Mouse (Mus musculus): ENCODE measurements around the gene Znhit3.
A peak's percentile ranks its signal among the peaks of the same experiment; 100 is the strongest.
"Not testable (repeated sequence)": the region's sequence is repeated elsewhere in the genome, so short reads cannot be mapped to it uniquely, and the experiment has no call there.

Znhit3 gene

GRCm38 (mm10) chr11:84879007-84879771 is 37.0 kb downstream of the Znhit3 start:
- no peak for DNase-seq (ENCODE audit: low read depth, low spot score)

DNA sequence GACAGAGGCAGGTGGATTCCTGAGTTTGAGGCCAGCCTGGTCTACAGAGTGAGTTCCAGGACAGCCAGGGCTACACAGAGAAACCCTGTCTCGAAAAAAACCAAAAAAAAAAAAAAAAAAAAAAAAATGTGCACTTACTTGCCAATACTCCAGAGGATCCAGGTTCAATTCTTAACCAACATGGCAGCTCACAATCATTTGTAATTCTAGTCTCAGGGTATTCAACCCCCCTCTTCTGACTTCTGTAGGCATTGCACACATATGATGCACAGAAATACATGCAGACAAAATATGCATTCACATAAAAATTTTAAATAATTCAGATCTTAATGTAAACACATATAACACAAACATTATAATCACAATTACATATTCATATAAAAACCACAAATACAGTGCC is 40.1 kb downstream of the Znhit3 start:
- not testable (repeated sequence) for DNase-seq (ENCODE audit: low read depth, low spot score)

DNA sequence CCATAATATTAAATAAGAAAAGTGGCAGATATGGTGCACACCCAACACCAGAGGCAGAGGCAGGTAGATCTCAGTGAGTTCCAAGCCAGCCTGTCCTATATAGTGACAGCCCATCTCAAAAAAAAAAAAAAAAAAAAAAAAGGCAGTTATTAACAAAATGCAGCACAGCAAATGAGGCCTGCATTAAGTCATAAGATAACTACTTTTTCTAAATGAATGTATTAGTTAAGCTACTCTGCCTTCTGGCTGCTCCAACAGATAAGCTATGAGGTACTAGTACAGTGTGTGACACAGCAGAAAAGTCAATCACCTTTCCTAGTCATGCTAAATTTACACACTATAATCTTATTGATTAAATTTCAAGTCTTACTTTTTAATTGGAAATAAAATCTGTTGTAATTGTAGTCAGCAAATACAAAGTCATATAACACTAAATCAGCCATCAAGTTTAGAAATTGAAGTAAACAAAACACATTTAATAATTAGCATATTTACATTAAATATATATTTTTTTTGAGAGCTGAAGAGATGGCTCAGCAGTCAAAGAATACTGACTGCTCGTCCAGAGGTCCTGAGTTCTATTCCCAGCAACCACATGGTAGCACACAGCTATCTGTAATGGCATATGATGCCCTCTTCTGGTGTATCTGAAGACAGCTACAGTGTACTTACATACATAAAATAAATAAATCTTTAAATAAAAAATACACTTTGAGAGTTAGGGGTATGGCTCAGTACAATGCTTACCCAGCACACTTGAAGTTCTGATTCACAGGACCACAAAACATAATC is 42.9 kb downstream of the Znhit3 start:
- DNase-seq (ENCODE audit: low read depth, low spot score) = no peak

GRCm38 (mm10) chr11:84871548-84872069 is 44.6 kb downstream of the Znhit3 start:
- no peak for DNase-seq (ENCODE audit: low read depth, low spot score)

- peak; percentile 64 for DNase-seq (ENCODE audit: low read depth, low spot score)
Observed at GRCm38 (mm10) chr11:84871046-84871445, 45.1 kb downstream of the Znhit3 start.

DNA sequence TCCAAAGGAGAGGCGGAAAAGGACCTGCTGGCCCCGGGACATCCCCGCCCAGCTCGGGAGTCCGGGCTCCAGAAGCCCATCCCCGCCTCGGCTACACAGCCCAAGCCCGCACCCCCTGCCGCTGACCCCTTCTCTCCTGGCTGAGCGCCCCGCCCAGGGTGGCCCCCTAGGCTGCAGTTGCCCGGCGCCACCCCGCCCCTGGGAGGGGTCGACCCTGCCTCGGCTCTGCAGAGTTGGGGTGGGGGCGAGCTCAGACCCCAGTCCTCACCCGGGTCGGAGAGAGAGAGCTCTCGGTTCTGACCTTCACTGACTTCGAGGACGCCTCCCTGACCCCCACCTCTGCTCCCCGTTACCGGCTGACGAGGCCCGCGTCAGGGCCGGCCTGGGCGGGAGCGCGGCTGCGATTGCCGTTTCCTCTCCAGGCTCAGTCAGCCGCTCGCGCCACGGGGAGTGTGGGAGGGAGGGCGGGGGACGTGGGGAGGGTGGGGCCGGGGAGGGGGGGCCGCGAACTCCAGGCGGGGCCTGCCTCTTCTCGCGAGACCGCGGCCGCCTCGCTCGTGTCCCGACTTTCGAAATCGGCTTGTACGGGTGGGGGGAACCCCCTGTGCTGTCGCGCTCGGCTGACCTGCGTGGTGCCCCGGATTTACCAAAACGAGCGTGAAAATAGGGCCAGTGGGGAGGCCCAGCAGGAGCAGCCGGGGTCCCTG is 45.7 kb downstream of the Znhit3 start, which contains the start of gene Ggnbp2:
Gene Ggnbp2, minus strand, starts transcription at position 481 of the 707 bp plus-strand sequence.
- DNase-seq (ENCODE audit: low read depth, low spot score) = peak; percentile 96

GRCm38 (mm10) chr11:84869537-84870232 is 46.5 kb downstream of the Znhit3 start:
- DNase-seq (ENCODE audit: low read depth, low spot score) = peak; percentile 98

DNA sequence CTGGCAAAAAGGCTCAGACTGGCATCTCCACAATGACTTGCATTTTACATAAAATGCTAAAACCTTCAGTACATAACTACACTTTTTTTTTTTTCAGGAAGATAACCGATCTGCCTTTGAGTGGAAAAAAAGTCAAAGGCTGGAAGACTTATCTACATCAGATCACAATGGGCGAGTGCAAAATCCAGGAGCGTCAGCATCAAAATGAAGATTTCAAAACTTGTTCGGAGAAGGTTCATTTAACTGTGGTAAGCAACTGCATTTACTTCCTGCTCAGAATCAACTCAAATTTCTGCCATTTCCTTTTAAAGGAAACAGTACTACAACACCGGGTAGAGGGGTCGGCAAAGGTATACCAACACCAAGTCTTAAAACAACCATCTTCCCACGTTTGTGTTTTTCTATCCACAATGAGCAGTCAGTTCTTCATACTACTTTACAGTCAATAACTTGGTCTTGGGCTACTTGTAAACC is 47.3 kb downstream of the Znhit3 start:
- DNase-seq (ENCODE audit: low read depth, low spot score) = no peak

- DNase-seq (ENCODE audit: low read depth, low spot score) = no peak
Observed at GRCm38 (mm10) chr11:84867586-84867985, 48.6 kb downstream of the Znhit3 start.

DNA sequence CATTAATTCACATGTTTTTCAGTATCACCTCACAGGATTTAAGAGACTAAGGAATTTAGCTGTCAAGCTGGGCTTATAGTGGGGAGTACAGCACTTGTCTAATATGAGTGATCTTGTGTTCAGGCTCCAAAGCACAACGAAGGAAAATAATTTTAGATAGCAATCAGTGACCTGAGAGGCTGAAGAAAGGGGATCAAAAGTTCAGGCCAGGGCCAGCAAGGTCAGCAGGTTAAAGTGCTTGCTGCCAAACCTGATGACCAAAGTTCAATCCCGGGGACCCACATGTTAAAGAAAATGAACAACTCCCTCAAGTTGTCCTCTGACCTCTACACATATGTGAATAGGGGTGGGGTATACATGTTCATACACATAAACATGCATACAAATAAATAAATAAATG is 50.9 kb downstream of the Znhit3 start:
- no peak for DNase-seq (ENCODE audit: low read depth, low spot score)

All from brain, adult 2 months (tissue).